In the genomic region with DNA sequence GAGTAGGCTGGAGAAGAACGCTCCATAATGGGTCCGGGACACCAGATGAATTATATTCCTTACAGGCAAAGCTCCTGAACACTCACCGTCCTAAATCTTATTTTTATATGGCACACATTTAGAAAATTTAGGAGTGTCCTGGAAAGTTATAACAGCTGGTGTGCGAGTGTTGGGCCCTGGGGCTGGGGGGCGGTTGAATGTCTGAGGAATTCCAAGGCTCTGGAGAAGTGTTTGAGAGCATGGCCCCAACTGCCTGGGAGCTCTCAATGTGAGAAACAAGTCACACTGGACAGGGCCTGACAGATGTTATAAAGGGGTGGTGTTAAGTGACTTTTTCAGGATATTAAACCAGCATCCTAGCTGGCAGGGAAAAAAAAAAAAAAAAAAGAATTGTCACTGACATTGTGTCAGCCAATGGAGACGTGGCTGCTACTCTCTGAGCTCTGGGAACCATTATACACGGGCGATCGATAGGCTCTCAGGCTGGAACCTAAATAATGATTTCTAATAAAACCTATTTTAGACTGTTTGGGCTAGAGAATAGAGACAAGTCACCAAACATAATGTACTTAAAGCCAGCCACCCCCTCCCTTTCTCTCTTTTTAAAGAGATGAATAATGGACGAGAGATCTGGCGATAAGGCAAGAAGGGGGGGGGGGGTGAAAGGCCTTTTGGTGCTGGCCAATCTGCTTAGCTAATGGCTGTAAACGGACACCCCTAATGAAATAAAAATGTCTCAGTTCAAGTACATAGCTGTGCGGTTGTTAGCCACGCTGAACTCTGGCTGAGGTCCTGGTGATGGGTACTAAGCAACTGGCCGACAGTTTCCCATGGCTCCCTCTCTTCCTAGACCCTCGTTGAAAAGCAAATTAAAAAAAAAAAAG, we compare ENCODE assay signal across 9 mouse cellular contexts.
DNase-seq lines count a peak whose midpoint lies in the region; ATAC-seq and TF ChIP-seq lines count a peak whose summit lies in the region.
"Had no signal": no experiment of that assay in that cellular context is flagged by ENCODE, and none has a peak within 500 bp of the region (broad histone marks: within the 10 kb centered on the region; RNA-seq: fewer than 3 reads in every experiment).

No protein-coding gene starts in this region.

- H3K36me3 ChIP-seq in midbrain, embryonic 11.5 days (ENCODE audit: control insufficient read depth, insufficient read depth, low read length): no peaks in the 10 kb centered on the region
- no peaks in the 10 kb centered on the region for H3K36me3 ChIP-seq in intestine, postnatal 0 days (ENCODE audit: control insufficient read depth, insufficient read depth)

- peak overlapping the region; percentile 57 for H3K4me3 ChIP-seq in gastrocnemius, adult 2 months
- H3K4me3 ChIP-seq in midbrain, embryonic 11.5 days (ENCODE audit: low read depth, low read length): no peak overlapping the region
- H3K4me3 ChIP-seq in intestine, postnatal 0 days (ENCODE audit: low read depth, low read length): no peak overlapping the region

- peaks cover 4% of the 10 kb centered on the region; the same call in 1 of the 2 replicates for H3K4me1 ChIP-seq in midbrain, embryonic 11.5 days (ENCODE audit: control insufficient read depth, insufficient read depth, low read length)
- no peaks in the 10 kb centered on the region for H3K4me1 ChIP-seq in intestine, postnatal 0 days (replicated peaks; ENCODE audit: control insufficient read depth, insufficient read depth, low read length)

- no peak for TF ChIP-seq CTCF in gastrocnemius, adult 2 months (IDR thresholded peaks at IDR 0.05)
- TF ChIP-seq CTCF in intestine, postnatal 0 days (IDR thresholded peaks at IDR 0.05; ENCODE audit: low read depth): no peak

- intact Hi-C loops in gastrocnemius, adult 2 months (cut with DNase I): no loop called here
- intact Hi-C loops in gastrocnemius, postnatal 36 days (cut with DNase I): no loop called here

- H3K27me3 ChIP-seq in midbrain, embryonic 11.5 days (ENCODE audit: control insufficient read depth, insufficient read depth, low read length): no peaks in the 10 kb centered on the region
- no peaks in the 10 kb centered on the region for H3K27me3 ChIP-seq in intestine, postnatal 0 days (replicated peaks; ENCODE audit: control insufficient read depth, insufficient read depth, low read length)

- H3K9me3 ChIP-seq in midbrain, embryonic 11.5 days (ENCODE audit: control insufficient read depth, low read length): no peaks in the 10 kb centered on the region
- no peaks in the 10 kb centered on the region for H3K9me3 ChIP-seq in intestine, postnatal 0 days (ENCODE audit: control insufficient read depth)

- H3K9ac ChIP-seq in midbrain, embryonic 11.5 days (ENCODE audit: low read length): no peak overlapping the region
- no peak overlapping the region for H3K9ac ChIP-seq in intestine, postnatal 0 days (ENCODE audit: low read depth, low read length)

- WGBS in midbrain, embryonic 11.5 days: 66% methylated on average over 16 of the region's 16 CpGs
- 67% methylated on average over 16 of the region's 16 CpGs for WGBS in intestine, postnatal 0 days

- peak; percentile 79 for ATAC-seq in midbrain, embryonic 11.5 days (ENCODE audit: low FRiP score)
- ATAC-seq in intestine, postnatal 0 days: no peak

- no peak for DNase-seq in gastrocnemius, adult 2 months
- DNase-seq in gastrocnemius, postnatal 36 days: no peak
- DNase-seq in embryo, embryonic 11 days: peak; percentile 46
- peak; percentile 65 for DNase-seq in forelimb bud, embryonic 11.5 days (ENCODE audit: low read depth, low spot score)
- DNase-seq in midbrain, embryonic 11.5 days (ENCODE audit: low spot score, missing footprints): no peak
- DNase-seq in spleen, postnatal 10 days (ENCODE audit: low spot score in 2 of 2): no peak
- no peak for DNase-seq in right cerebral cortex, postnatal 25 days
- DNase-seq: lung, postnatal 14 days had no signal

- peak overlapping the region; percentile 26; the same call in 1 of the 2 replicates for H3K4me2 ChIP-seq in midbrain, embryonic 11.5 days
- no peak overlapping the region for H3K4me2 ChIP-seq in intestine, postnatal 0 days (replicated peaks; ENCODE audit: low read depth)

- H3K27ac ChIP-seq in gastrocnemius, adult 2 months: peak overlapping the region; percentile 80
- H3K27ac ChIP-seq in midbrain, embryonic 11.5 days (ENCODE audit: low read depth, low read length): no peak overlapping the region
- no peak overlapping the region for H3K27ac ChIP-seq in intestine, postnatal 0 days (ENCODE audit: low read depth, low read length)

Comparison
In these comparisons a context has a peak if more than half of its experiments do, and no peak if none do; other contexts are left out.
1. DNase-seq: peak in embryo, embryonic 11 days (single experiment) and forelimb bud, embryonic 11.5 days (single experiment); none in gastrocnemius, adult 2 months (single experiment), gastrocnemius, postnatal 36 days (0 of 2), midbrain, embryonic 11.5 days (single experiment), spleen, postnatal 10 days (0 of 2) and right cerebral cortex, postnatal 25 days (single experiment).